Mouse (Mus musculus): ENCODE measurements around the gene Cd7.

DNA sequence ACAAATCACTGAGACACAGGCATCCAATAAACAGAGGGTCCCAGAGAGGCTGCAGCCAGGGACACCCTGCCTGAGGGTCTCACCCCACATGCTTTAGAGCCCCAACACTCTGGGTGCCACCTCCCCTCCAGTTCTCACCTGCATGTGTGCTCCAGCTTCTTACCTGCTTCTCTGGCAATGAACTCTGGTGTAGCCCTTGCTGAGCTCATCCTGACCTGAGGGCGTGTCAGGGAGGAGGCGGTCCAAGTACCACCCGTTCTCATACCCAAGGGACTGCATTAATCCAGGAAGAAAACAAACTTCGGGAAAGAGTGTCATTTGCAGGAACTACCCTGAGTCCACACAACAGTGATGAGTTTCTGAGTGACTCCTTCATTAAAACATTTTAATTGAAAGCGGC, 24.2 kb upstream of the Cd7 start, which contains the start of gene Sectm1b:
- no peak for TF ChIP-seq CTCF (IDR thresholded peaks at IDR 0.05; ENCODE audit: control insufficient read depth, insufficient read depth, low read length)
- no peak for TF ChIP-seq POLR2A (IDR thresholded peaks at IDR 0.05; ENCODE audit: borderline replicate concordance, control insufficient read depth, low read depth, low read length)

Data from bone marrow, adult 2 months (tissue).